Mouse (Mus musculus) spleen, adult 12 weeks (tissue): Measurements from ENCODE around the gene Scgb1b20.
"Not testable (repeated sequence)": the region's sequence is repeated elsewhere in the genome, so short reads cannot be mapped to it uniquely, and the experiment has no call there.

Experiments used
- DNase-seq: peaks from one replicate; pipeline ENCODE4 v3.0.0; 2022; ENCODE audit warnings: low spot score

Gene Scgb1b20

DNA sequence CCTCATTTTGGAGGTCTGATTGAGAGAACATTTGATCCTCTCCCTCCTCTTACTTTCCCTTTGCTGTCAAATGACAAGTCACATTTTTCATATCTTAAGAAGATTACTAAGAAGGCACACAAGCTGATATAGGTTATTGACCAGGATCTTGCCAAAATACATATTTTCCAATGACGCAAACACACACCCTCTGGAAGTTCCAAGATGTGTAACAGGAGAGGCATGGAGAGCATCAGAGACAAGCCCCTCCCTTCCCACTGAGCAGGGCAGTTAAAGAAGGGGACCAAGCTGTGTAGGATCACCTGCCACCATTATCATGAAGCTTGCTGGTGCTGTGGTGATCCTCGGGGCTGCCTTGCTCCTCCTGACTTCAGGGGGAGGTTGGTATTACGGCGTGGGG, at the start of gene Scgb1b20:
TSS of gene Scgb1b20 (plus strand) at position 301 of the 400 bp plus-strand sequence.
- not testable (repeated sequence) for DNase-seq

- DNase-seq: not testable (repeated sequence)
Observed at GRCm38 (mm10) chr7:33366222-33366621, 6.8 kb upstream of the Scgb1b20 start, which contains the start of gene Scgb2b20. Gene Scgb2b20 (minus strand): TSS chr7:33366322.

DNA sequence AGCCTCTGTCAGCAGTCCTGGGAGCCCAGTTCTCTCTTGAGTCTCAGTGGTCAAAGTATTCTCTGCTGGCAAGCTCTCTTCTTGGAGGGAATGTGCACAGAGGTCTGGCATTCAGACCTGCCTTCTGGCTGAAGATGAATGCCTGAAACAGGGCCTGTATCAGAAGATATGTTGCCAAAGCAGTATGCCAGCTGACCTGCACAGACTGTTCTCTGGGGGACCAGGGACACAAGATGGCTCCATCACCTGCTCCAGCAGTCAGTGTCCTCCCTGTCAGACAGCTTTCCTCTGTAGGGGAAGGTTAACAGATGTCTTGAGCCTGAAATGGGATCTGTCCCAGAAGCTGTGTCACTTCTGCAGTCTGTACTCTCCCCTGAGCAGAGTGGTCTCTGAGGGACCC, 26.7 kb downstream of the Scgb1b20 start:
- DNase-seq: not testable (repeated sequence)

DNA sequence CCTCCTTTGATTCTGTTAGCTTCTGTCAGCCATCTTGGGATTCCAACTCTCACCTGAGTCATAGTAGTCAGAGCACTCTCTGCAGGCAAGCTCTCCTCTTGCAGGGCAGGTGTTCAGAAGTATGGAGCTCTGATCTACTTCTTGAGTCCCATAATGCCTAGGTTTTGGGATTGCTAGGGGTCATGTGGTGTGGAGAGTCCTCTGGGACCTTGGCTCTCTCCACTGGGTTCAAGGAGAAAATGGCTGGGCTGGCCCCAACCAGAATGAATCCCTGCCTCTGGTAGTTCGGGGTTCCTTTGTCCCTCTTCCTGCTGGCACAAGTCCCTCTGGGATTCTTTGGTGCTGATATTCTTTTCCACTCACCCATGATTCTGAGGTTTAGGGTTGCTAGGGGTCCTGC, 28.6 kb downstream of the Scgb1b20 start:
- DNase-seq: no peak

- not testable (repeated sequence) for DNase-seq
Observed at GRCm38 (mm10) chr7:33409681-33410080, 36.6 kb downstream of the Scgb1b20 start.
